Mouse (Mus musculus): ENCODE results near the gene Bco2. TPM values are rescaled to one million over a fixed set of nuclear protein-coding genes. Genes with fewer than 3 reads are reported as not detected.

The Bco2 gene
- polyA plus RNA-seq, 1 experiment: 3.4 TPM

GRCm38 (mm10) chr9:50491531-50492045 lies 63.4 kb downstream of the Bco2 start:
- TF ChIP-seq CTCF (IDR thresholded peaks at IDR 0.05; ENCODE audit: low read depth, low read length) (no peak), POLR2A (IDR thresholded peaks at IDR 0.05; ENCODE audit: borderline replicate concordance, low read depth, low read length) (no peak)
- H3K4me3 ChIP-seq (ENCODE audit: insufficient read depth, low read length): no peak overlapping the region
- H3K4me1 ChIP-seq (ENCODE audit: control insufficient read depth, insufficient read depth, low read length): peaks cover 12% of the 10 kb centered on the region
- H3K27ac ChIP-seq (ENCODE audit: insufficient read depth, low read depth, low read length): no peak overlapping the region

GRCm38 (mm10) chr9:50490836-50491235 lies 64.1 kb downstream of the Bco2 start:
- TF ChIP-seq POLR2A (IDR thresholded peaks at IDR 0.05; ENCODE audit: borderline replicate concordance, low read depth, low read length) (no peak), CTCF (IDR thresholded peaks at IDR 0.05; ENCODE audit: low read depth, low read length) (no peak)
- peaks cover 7% of the 10 kb centered on the region; the same call in 1 of the 2 replicates for H3K4me1 ChIP-seq (ENCODE audit: control insufficient read depth, insufficient read depth, low read length)
- H3K4me3 ChIP-seq (ENCODE audit: insufficient read depth, low read length): no peak overlapping the region

GRCm38 (mm10) chr9:50485521-50485920 lies 69.5 kb downstream of the Bco2 start:
- TF ChIP-seq CTCF (IDR thresholded peaks at IDR 0.05; ENCODE audit: low read depth, low read length) (no peak), POLR2A (IDR thresholded peaks at IDR 0.05; ENCODE audit: borderline replicate concordance, low read depth, low read length) (no peak)
- Histone ChIP-seq H3K4me3 (ENCODE audit: insufficient read depth, low read length) (no peak overlapping the region), H3K27ac (ENCODE audit: insufficient read depth, low read depth, low read length) (no peak overlapping the region), H3K4me1 (ENCODE audit: control insufficient read depth, insufficient read depth, low read length) (peaks cover 14% of the 10 kb centered on the region)

More at GRCm38 (mm10) chr9:50490836-50491235, 64.1 kb downstream of the Bco2 start:
- H3K27ac ChIP-seq (ENCODE audit: insufficient read depth, low read depth, low read length): no peak overlapping the region

Other genes starting within 250 kb of the Bco2 start
- gene Rpl10-ps3, start 210.2 kb downstream of the Bco2 start, polyA plus RNA-seq (2012; ENCODE audit: insufficient read depth, insufficient read length, missing spikeins): 2,199 and 2,358 TPM in 2 replicates
- not detected in 2 replicates for gene Plet1, start 60.7 kb downstream of the Bco2 start, polyA plus RNA-seq (2012; ENCODE audit: insufficient read depth, insufficient read length, missing spikeins)
- 52.3 and 63.5 TPM in 2 replicates for gene Pts, start 26.5 kb downstream of the Bco2 start, polyA plus RNA-seq (2012; ENCODE audit: insufficient read depth, insufficient read length, missing spikeins)
- 27.7 and 33.7 TPM in 2 replicates for gene Il18, start 354 bp downstream of the Bco2 start, polyA plus RNA-seq (2012; ENCODE audit: insufficient read depth, insufficient read length, missing spikeins)
- gene Tex12, start 6.1 kb upstream of the Bco2 start, polyA plus RNA-seq (2012; ENCODE audit: insufficient read depth, insufficient read length, missing spikeins): not detected in 2 replicates
- gene Sdhd, start 48.6 kb upstream of the Bco2 start, polyA plus RNA-seq (2012; ENCODE audit: insufficient read depth, insufficient read length, missing spikeins): 133 and 155 TPM in 2 replicates
- gene Timm8b, start 48.7 kb upstream of the Bco2 start, polyA plus RNA-seq (2012; ENCODE audit: insufficient read depth, insufficient read length, missing spikeins): 56.0 and 61.1 TPM in 2 replicates
- gene Pih1d2, start 62.1 kb upstream of the Bco2 start, polyA plus RNA-seq (2012; ENCODE audit: insufficient read depth, insufficient read length, missing spikeins): 0.55 TPM in 1 of 2 replicates, not detected in the other
- 14.4 and 19.0 TPM in 2 replicates for gene Nkapd1, start 62.3 kb upstream of the Bco2 start, polyA plus RNA-seq (2012; ENCODE audit: insufficient read depth, insufficient read length, missing spikeins)
- gene Dlat, start 104.6 kb upstream of the Bco2 start, polyA plus RNA-seq (2012; ENCODE audit: insufficient read depth, insufficient read length, missing spikeins): 29.3 and 32.1 TPM in 2 replicates
- gene Dixdc1, start 184.3 kb upstream of the Bco2 start, polyA plus RNA-seq (2012; ENCODE audit: insufficient read depth, insufficient read length, missing spikeins): not detected in 2 replicates
- gene 2310030G06Rik, start 191.4 kb upstream of the Bco2 start, polyA plus RNA-seq (2012; ENCODE audit: insufficient read depth, insufficient read length, missing spikeins): not detected in 2 replicates
- gene Cryab, start 196.1 kb upstream of the Bco2 start, polyA plus RNA-seq (2012; ENCODE audit: insufficient read depth, insufficient read length, missing spikeins): 2.4 and 3.0 TPM in 2 replicates
- not detected in 2 replicates for gene Hspb2, start 197.2 kb upstream of the Bco2 start, polyA plus RNA-seq (2012; ENCODE audit: insufficient read depth, insufficient read length, missing spikeins)
- 9.3 and 9.5 TPM in 2 replicates for gene Fdxacb1, start 213.1 kb upstream of the Bco2 start, polyA plus RNA-seq (2012; ENCODE audit: insufficient read depth, insufficient read length, missing spikeins)
- 17.7 and 20.0 TPM in 2 replicates for gene Alg9, start 219.8 kb upstream of the Bco2 start, polyA plus RNA-seq (2012; ENCODE audit: insufficient read depth, insufficient read length, missing spikeins)
- 47.7 and 48.7 TPM in 2 replicates for gene 1110032A03Rik, start 220.3 kb upstream of the Bco2 start, polyA plus RNA-seq (2012; ENCODE audit: insufficient read depth, insufficient read length, missing spikeins)